Mouse (Mus musculus) small intestine, adult 2 months (tissue): ENCODE results near the gene Atp5g2. TPM values are rescaled to one million over a fixed set of nuclear protein-coding genes. Genes with fewer than 3 reads are reported as not detected.

Source experiments
- H3K27ac ChIP-seq: fragments of 200-500 bp; 2 replicates; pipeline ENCODE4 v1.5.1; 2012; ENCODE audit warnings: low read depth, low read length, control low read depth, inconsistent platforms; ENCODE audit not compliant: insufficient read depth
- H3K27me3 ChIP-seq: fragments of 200-500 bp; 2 replicates; pipeline ENCODE4 v1.6.1; 2012; ENCODE audit warnings: mild to moderate bottlenecking, moderate library complexity, low read length, inconsistent platforms; ENCODE audit not compliant: control insufficient read depth, insufficient read depth
- H3K36me3 ChIP-seq: fragments of 200-500 bp; 2 replicates; pipeline ENCODE4 v1.6.1; 2012; ENCODE audit warnings: mild to moderate bottlenecking, low read length, control low read depth, inconsistent platforms; ENCODE audit not compliant: control insufficient read depth, insufficient read depth
- H3K4me1 ChIP-seq: fragments of 200-500 bp; 2 replicates; pipeline ENCODE4 v1.6.1; 2012; ENCODE audit warnings: low read length, inconsistent platforms, mixed read lengths; ENCODE audit not compliant: control insufficient read depth, insufficient read depth, insufficient read length
- H3K4me3 ChIP-seq: fragments of 200-500 bp; 2 replicates; pipeline ENCODE4 v1.5.1; 2012; ENCODE audit warnings: low read depth, mild to moderate bottlenecking, control low read depth, inconsistent platforms, low read length, moderate library complexity
- CTCF ChIP-seq: fragments of 200-500 bp; IDR thresholded peaks from 2 replicates; pipeline ENCODE4 v1.5.1; 2012; ENCODE audit warnings: low read depth, mild to moderate bottlenecking, control low read depth, inconsistent platforms, low read length, moderate library complexity, mixed read lengths; ENCODE audit not compliant: insufficient replicate concordance, insufficient read length; ENCODE audit errors: extremely low read depth
- POLR2A ChIP-seq: fragments of 200-500 bp; IDR thresholded peaks from 2 replicates; pipeline ENCODE4 v1.6.1; 2012; ENCODE audit warnings: low read depth, mild to moderate bottlenecking, control low read depth, inconsistent platforms, low read length, moderate library complexity
- WGBS: fragments of 180-500 bp; shearing (Covaris S2); methylation state at CpG from one replicate; pipeline ENCODE4 v1.1.7; 2018; 5-methylcytosine and 5-hydroxymethylcytosine counted together
- polyA plus RNA-seq: library from polyadenylated mRNA; depleted of rRNA; stranded (reverse); fragments of >200 nt; gene quantifications from 2 replicates; pipeline ENCODE4 v1.2.3, GENCODE M21; 2012; rRNA removed

Atp5g2 gene
- polyA plus RNA-seq, 1 experiment, result 295 TPM

DNA sequence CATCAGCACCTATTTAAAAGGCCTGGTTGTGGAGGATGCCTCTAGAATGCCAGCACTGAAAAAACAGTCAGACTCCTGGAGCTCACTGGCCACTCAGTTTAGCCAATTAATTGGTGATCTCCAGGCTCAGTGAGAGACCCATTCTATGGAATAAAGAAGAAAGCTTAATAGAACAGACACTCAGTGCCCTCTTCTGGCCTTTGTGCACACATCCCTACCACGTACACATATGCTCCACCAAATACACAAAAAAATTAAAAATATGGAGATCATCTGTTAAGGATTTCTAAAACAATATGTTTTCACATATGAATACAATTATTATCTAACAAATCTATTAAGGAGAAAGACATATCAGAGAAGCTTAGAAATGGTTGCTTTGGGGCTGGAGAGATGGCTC is 51.4 kb downstream of the Atp5g2 start:
- peaks cover 3% of the 10 kb centered on the region for H3K36me3 ChIP-seq
- 87% methylated on average over 1 of the region's 1 CpGs for WGBS
- H3K27ac ChIP-seq, result no peak overlapping the region
- H3K27me3 ChIP-seq, result no peaks in the 10 kb centered on the region
- no peak for TF ChIP-seq CTCF
- no peak for TF ChIP-seq POLR2A
- 0 out of 2 replicates have a peak, but pooled peaks cover under 1% of the 10 kb centered on the region for H3K4me1 ChIP-seq
- no peak overlapping the region for H3K4me3 ChIP-seq

DNA sequence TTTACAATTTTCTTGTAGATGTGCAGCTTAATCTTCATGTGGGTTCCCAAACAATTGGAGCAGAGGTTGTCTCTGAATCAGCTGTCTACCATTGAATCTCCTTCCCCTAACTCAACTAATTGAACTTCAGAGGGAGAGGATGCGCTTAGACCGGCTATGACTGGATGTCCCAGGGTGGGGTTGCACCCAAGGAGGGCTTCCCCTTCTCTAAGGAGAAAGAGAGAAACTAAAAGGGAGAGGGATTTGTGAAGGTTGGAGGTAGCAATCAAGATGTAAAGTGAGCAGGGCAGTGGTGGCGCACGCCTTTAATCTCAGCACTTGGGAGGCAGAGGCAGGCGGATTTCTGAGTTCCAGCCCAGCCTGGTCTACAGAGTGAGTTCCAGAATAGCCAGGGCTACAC is 52.7 kb downstream of the Atp5g2 start:
- no peak overlapping the region for H3K4me3 ChIP-seq
- no peaks in the 10 kb centered on the region for H3K27me3 ChIP-seq
- H3K4me1 ChIP-seq, result no peaks in the 10 kb centered on the region
- TF ChIP-seq CTCF (no peak), POLR2A (no peak)
- peaks cover 3% of the 10 kb centered on the region for H3K36me3 ChIP-seq
- H3K27ac ChIP-seq, result no peak overlapping the region
- 95% methylated on average over 5 of the region's 5 CpGs for whole genome bisulfite sequencing

DNA sequence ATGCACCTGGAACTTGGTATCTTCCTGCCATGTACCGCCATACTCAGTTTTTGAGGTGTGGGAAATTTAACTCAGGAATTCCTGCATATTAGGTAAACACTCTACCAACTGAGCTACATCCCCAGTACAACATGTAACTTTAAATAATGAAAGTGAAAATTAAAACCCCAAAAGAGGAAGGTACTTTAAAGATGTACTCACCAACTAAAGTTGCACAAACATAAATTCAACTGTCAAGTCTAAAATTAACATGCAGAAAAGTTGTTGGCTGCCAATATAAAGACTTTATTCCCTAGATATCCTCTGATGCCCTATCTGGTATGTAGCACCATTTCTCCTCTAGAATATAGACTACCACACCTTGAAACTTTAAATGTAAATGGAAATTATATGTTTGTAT is 54.5 kb downstream of the Atp5g2 start:
- Histone ChIP-seq H3K4me1 (no peaks in the 10 kb centered on the region), H3K27me3 (no peaks in the 10 kb centered on the region), H3K27ac (no peak overlapping the region), H3K4me3 (no peak overlapping the region), H3K36me3 (peaks cover 3% of the 10 kb centered on the region)
- WGBS, result 80% methylated on average over 1 of the region's 1 CpGs
- TF ChIP-seq CTCF, result no peak
- TF ChIP-seq POLR2A, result no peak

DNA sequence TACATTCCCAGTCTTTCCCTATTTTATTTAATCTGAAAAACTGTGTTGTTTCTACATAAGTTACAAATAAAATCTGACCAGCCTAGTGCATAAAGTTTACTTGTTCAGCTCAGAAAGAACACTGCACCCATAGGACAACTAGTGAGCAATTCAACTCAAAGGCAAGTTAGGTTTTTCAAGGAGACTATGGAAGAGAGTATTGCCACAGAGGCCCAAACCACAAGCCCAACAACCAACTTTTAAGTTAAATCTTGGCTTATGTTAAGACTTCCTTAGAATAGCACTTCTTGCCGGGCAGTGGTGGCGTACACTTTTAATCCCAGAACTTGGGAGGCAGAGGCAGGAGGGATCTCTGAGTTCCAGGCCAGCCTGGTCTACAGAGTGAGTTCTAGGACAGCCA is 56.0 kb downstream of the Atp5g2 start:
- Histone ChIP-seq H3K27me3 (no peaks in the 10 kb centered on the region), H3K4me3 (no peak overlapping the region), H3K36me3 (peaks cover 3% of the 10 kb centered on the region; the same call in 1 of the 2 replicates), H3K4me1 (no peaks in the 10 kb centered on the region), H3K27ac (no peak overlapping the region)
- 91% methylated on average over 2 of the region's 2 CpGs for WGBS
- TF ChIP-seq POLR2A, result no peak
- no peak for TF ChIP-seq CTCF

DNA sequence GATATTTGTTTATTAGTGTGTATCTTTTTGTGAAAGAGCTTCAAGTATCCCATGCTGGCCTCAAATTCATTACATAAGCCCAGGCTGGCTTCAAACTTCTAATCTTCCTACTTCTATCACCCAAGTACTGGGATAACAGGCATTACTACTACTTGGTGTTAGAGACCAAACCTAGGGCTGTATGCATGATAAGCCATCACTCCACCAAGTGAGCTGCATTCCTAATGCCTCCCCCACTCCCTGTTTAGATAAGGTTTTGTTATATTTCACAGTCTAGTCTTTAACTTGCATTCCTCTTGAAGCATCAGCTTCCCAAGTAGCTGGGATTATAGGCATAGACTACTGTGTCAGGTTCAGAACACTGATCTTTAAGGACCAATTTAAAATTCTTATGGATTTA is 57.9 kb downstream of the Atp5g2 start:
- H3K36me3 ChIP-seq, result peaks cover 3% of the 10 kb centered on the region; the same call in 1 of the 2 replicates
- no peaks in the 10 kb centered on the region for H3K4me1 ChIP-seq
- no peak overlapping the region for H3K4me3 ChIP-seq
- H3K27ac ChIP-seq, result no peak overlapping the region
- no peaks in the 10 kb centered on the region for H3K27me3 ChIP-seq
- TF ChIP-seq POLR2A (no peak), CTCF (no peak)

DNA sequence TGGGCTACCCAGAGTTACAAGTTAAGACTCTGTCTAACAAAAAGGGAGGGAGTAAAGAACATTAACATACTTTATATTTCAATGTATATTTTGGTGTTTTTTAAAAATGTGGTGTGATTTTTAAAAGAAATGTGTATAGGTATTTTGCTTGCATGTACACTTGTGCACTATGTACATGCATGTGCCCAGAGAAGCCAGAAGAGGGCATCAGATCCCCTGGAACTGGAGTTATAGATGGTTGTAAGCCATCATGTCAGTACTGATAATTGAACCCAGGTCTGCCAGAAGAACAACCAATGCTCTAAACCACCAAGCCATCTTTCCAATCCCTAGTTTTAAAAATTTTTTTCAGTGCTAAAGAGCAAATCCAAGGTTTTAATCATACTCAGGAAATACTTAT is 59.2 kb downstream of the Atp5g2 start:
- TF ChIP-seq CTCF (no peak), POLR2A (no peak)
- no peaks in the 10 kb centered on the region for H3K27me3 ChIP-seq

More for the DNA sequence above, 59.2 kb downstream of the Atp5g2 start:
- H3K4me1 ChIP-seq, result no peaks in the 10 kb centered on the region
- H3K27ac ChIP-seq, result no peak overlapping the region
- 0 out of 2 replicates have a peak, but pooled peaks cover 1% of the 10 kb centered on the region for H3K36me3 ChIP-seq
- no peak overlapping the region for H3K4me3 ChIP-seq

Other genes starting within 250 kb of the Atp5g2 start
- gene Amhr2, start 227.0 kb downstream of the Atp5g2 start, polyA plus RNA-seq, result 0.18 and 2.7 TPM in 2 replicates
- gene Prr13, start 213.3 kb downstream of the Atp5g2 start, polyA plus RNA-seq, result 351 and 585 TPM in 2 replicates
- gene Pcbp2, start 201.8 kb downstream of the Atp5g2 start, polyA plus RNA-seq, result 215 and 442 TPM in 2 replicates
- not detected in 2 replicates for gene Gm10337, start 168.6 kb downstream of the Atp5g2 start, polyA plus RNA-seq
- gene Map3k12, start 155.3 kb downstream of the Atp5g2 start, polyA plus RNA-seq, result 1.4 and 2.1 TPM in 2 replicates
- gene Tarbp2, start 154.2 kb downstream of the Atp5g2 start, polyA plus RNA-seq, result 43.2 and 71.1 TPM in 2 replicates
- gene Npff, start 147.4 kb downstream of the Atp5g2 start, polyA plus RNA-seq, result 2.3 and 2.7 TPM in 2 replicates
- gene Gm28047, start 47.3 kb downstream of the Atp5g2 start, polyA plus RNA-seq, result not detected in 2 replicates
- 20.4 and 38.6 TPM in 2 replicates for gene Atf7, start 46.9 kb downstream of the Atp5g2 start, polyA plus RNA-seq
- gene Calcoco1, start 49.8 kb upstream of the Atp5g2 start, polyA plus RNA-seq, result 7.1 and 15.6 TPM in 2 replicates
- gene Hoxc13, start 248.8 kb upstream of the Atp5g2 start, polyA plus RNA-seq, result not detected in 2 replicates